Mouse (Mus musculus): ENCODE measurements around the gene Mars. TPM values are rescaled to one million over a fixed set of nuclear protein-coding genes. Genes with fewer than 3 reads are reported as not detected.

Mars gene
- 7.0 TPM for polyA plus RNA-seq (2014; fragmentation: Illumina TruSeq; extraction: RNeasy Lipid Tissue Mini Kit (QIAGEN cat#74804); ENCODE audit: low read depth, low replicate concordance)

DNA sequence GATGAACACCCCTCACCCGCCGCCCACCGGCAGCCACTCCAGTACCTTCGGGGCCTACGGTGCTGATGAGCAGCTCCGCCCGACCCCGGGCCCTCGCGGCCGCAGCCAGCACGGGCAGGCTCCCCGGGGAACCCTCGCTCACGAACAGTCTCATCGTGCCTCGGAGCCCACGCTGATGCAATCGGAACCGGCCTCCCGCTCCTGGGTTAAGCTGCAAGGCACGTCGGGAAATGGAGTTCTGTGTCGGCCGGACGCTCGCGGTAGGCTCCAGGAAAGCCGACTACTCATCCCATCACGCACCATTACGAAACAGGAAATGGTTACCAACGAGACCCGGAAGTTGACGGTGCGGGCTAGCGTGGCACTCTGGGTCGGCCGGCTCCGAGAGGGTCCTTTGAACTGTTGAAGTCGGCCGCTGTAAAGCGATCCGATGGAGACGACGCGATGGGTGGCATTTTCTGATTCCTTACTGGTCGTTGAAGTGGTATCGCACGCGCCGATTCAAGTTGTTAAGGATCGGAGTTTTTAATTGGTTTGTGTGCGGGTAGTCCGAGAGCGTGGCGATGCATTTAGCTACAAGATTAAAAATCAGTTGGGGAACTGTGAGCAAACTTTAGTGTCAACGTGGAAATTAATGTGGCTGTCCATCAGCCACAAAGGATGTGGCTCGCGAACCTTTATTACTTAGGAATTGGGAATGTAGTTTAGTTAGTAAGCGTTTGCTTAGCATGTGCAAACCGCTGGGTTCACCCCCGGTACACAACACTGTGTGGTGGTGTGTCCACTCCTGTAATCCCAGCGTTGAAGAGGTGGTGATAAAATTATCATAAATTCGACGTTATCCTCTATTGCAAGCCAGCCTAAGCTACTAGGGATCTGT, at the start of gene Mars:
TSS of gene Mars (minus strand) at position 311 of the 880 bp plus-strand sequence.

GRCm38 (mm10) chr10:127353909-127354895, 42.6 kb upstream of the Mars start, which contains the start of gene Inhbe:
TSS of gene Inhbe (minus strand) at chr10:127354411.

GRCm38 (mm10) chr10:127341891-127342639, 30.5 kb upstream of the Mars start, which contains the start of gene Gli1:
TSS of gene Gli1 (minus strand) at chr10:127341974.

DNA sequence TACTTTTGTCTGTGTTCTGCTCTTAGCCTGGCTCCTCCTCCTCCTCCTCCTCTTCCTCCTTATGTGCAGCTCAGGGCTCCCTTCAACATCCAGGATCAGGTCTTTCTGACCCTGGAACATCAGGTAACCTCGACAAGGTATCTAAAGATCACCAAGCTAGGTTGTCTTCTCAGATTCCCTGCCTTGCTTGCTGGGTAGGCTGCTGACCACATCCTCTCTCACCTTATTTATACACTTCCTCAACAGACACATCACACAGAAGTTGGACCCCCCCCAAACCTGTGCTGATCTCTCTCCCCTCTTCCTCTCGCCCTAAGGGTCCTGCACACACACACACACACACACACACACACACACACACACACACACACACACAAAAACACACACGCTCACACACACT, 10.0 kb upstream of the Mars start, which contains the start of gene Arhgap9:
TSS of gene Arhgap9 (plus strand) at position 344 of the 400 bp plus-strand sequence.

DNA sequence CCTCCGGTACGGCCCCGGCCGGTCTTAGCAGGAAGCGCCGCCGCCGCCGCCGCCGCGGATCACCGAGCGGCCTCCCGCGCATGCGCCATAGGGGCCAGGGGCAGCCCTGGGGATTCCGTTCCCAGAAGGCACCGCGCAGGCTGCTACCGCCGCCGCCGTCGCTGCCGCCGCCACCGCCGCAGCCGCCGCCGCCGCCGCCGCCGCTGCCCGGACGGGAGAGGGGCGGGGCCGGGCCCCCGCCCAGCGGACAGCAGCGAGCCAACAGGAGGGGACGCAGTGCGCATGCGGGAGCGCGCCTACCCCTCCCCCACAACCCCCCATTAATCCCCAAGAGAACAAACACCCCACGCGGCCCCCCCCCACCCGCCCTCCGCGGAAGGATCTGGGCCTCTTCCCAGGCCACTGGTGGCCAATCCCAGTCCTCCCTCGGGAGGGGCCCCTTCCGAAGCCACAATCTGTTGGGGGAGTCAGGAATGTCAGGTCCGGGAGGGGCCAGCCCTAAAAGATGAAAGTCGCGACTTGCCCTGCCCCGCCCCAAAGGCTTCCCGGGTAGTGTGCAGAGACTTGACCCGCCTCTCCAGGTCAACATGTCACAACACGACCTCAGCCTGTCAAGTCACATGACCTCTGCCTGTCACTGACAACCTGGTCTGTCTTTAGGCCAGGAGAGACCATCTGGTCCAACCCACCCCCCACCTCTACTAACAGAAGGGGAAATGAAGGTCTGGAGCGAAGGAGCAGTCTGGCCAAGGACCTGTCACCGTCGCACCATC, 22.6 kb downstream of the Mars start, which contains the start of gene Mbd6:
TSS of gene Mbd6 (minus strand) at position 219 of the 773 bp plus-strand sequence.

GRCm38 (mm10) chr10:127266112-127267091, 45.2 kb downstream of the Mars start, which contains the start of gene Dctn2:
TSS of gene Dctn2 (plus strand) at chr10:127266368.

DNA sequence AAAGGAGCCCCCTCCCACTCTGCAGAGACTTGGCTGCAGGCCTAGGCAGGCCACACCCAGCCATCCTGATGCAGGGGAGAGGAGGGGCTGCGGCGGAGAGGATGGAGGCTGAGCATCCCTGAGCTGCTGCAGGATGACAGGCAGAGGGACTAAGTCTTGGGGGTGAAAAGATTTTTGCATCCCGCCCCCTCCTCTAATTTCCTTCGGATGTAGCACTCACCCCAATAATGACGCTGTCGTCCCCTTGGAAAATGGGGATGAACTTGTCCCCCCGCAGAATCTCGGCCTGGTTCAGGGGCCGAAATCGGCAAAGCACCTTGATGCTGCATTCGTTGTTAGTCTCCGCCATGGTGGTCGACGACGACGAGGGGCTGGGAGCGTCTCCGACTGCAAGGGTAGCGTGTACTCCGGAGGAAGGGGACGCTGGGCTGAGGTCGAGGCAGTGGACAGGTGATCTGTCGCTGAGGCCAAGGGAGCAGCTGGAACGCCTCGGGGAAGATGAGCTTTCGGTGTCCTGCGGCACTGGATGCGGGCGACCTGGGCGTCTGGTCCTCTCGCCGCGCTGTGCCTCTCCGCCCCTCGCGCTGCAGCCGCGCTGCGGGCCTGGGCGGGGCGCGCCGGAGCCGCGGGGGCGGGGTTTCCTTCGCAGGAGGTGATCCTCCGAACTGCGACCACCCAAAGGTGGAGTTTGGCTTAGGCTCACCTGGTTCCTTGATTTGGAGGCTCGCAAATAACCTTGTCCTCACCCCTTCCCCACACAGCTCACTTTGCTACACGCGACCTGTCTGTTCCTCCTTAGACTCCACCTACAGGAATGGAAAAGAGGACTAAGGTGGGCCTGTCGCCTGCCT, 48.8 kb downstream of the Mars start, which contains the start of gene Kif5a:
TSS of gene Kif5a (minus strand) at position 801 of the 851 bp plus-strand sequence.

Other genes starting within 250 kb of the Mars start
- gene Cdk4, start 248.3 kb downstream of the Mars start, polyA plus RNA-seq (2014; fragmentation: Illumina TruSeq; extraction: RNeasy Lipid Tissue Mini Kit (QIAGEN cat#74804); ENCODE audit: low read depth, low replicate concordance) = 13.5 TPM
- gene Tspan31, start 241.5 kb downstream of the Mars start, polyA plus RNA-seq (2014; fragmentation: Illumina TruSeq; extraction: RNeasy Lipid Tissue Mini Kit (QIAGEN cat#74804); ENCODE audit: low read depth, low replicate concordance) = 73.7 TPM
- gene Agap2, start 236.5 kb downstream of the Mars start, polyA plus RNA-seq (2014; fragmentation: Illumina TruSeq; extraction: RNeasy Lipid Tissue Mini Kit (QIAGEN cat#74804); ENCODE audit: low read depth, low replicate concordance) = not detected
- gene Os9, start 190.7 kb downstream of the Mars start, polyA plus RNA-seq (2014; fragmentation: Illumina TruSeq; extraction: RNeasy Lipid Tissue Mini Kit (QIAGEN cat#74804); ENCODE audit: low read depth, low replicate concordance) = 9.4 TPM
- 0.73 TPM for gene B4galnt1, start 146.6 kb downstream of the Mars start, polyA plus RNA-seq (2014; fragmentation: Illumina TruSeq; extraction: RNeasy Lipid Tissue Mini Kit (QIAGEN cat#74804); ENCODE audit: low read depth, low replicate concordance)
- 0.16 TPM for gene Slc26a10, start 131.1 kb downstream of the Mars start, polyA plus RNA-seq (2014; fragmentation: Illumina TruSeq; extraction: RNeasy Lipid Tissue Mini Kit (QIAGEN cat#74804); ENCODE audit: low read depth, low replicate concordance)
- 2.4 TPM for gene Arhgef25, start 121.7 kb downstream of the Mars start, polyA plus RNA-seq (2014; fragmentation: Illumina TruSeq; extraction: RNeasy Lipid Tissue Mini Kit (QIAGEN cat#74804); ENCODE audit: low read depth, low replicate concordance)
- gene Dtx3, start 116.1 kb downstream of the Mars start, polyA plus RNA-seq (2014; fragmentation: Illumina TruSeq; extraction: RNeasy Lipid Tissue Mini Kit (QIAGEN cat#74804); ENCODE audit: low read depth, low replicate concordance) = 3.6 TPM
- 46.3 TPM for gene Pip4k2c, start 100.2 kb downstream of the Mars start, polyA plus RNA-seq (2014; fragmentation: Illumina TruSeq; extraction: RNeasy Lipid Tissue Mini Kit (QIAGEN cat#74804); ENCODE audit: low read depth, low replicate concordance)
- gene Kif5a, start 48.4 kb downstream of the Mars start, polyA plus RNA-seq (2014; fragmentation: Illumina TruSeq; extraction: RNeasy Lipid Tissue Mini Kit (QIAGEN cat#74804); ENCODE audit: low read depth, low replicate concordance) = 0.16 TPM
- 18.1 TPM for gene Dctn2, start 45.4 kb downstream of the Mars start, polyA plus RNA-seq (2014; fragmentation: Illumina TruSeq; extraction: RNeasy Lipid Tissue Mini Kit (QIAGEN cat#74804); ENCODE audit: low read depth, low replicate concordance)
- gene Mbd6, start 22.8 kb downstream of the Mars start, polyA plus RNA-seq (2014; fragmentation: Illumina TruSeq; extraction: RNeasy Lipid Tissue Mini Kit (QIAGEN cat#74804); ENCODE audit: low read depth, low replicate concordance) = 1.0 TPM
- gene Arhgap9, start 10.2 kb upstream of the Mars start, polyA plus RNA-seq (2014; fragmentation: Illumina TruSeq; extraction: RNeasy Lipid Tissue Mini Kit (QIAGEN cat#74804); ENCODE audit: low read depth, low replicate concordance) = not detected
- not detected for gene Gli1, start 30.2 kb upstream of the Mars start, polyA plus RNA-seq (2014; fragmentation: Illumina TruSeq; extraction: RNeasy Lipid Tissue Mini Kit (QIAGEN cat#74804); ENCODE audit: low read depth, low replicate concordance)
- gene Inhbe, start 42.6 kb upstream of the Mars start, polyA plus RNA-seq (2014; fragmentation: Illumina TruSeq; extraction: RNeasy Lipid Tissue Mini Kit (QIAGEN cat#74804); ENCODE audit: low read depth, low replicate concordance) = not detected
- gene Inhbc, start 58.6 kb upstream of the Mars start, polyA plus RNA-seq (2014; fragmentation: Illumina TruSeq; extraction: RNeasy Lipid Tissue Mini Kit (QIAGEN cat#74804); ENCODE audit: low read depth, low replicate concordance) = not detected
- gene R3hdm2, start 68.5 kb upstream of the Mars start, polyA plus RNA-seq (2014; fragmentation: Illumina TruSeq; extraction: RNeasy Lipid Tissue Mini Kit (QIAGEN cat#74804); ENCODE audit: low read depth, low replicate concordance) = 149 TPM
- not detected for gene Stac3, start 189.9 kb upstream of the Mars start, polyA plus RNA-seq (2014; fragmentation: Illumina TruSeq; extraction: RNeasy Lipid Tissue Mini Kit (QIAGEN cat#74804); ENCODE audit: low read depth, low replicate concordance)
- not detected for gene Ndufa4l2, start 203.2 kb upstream of the Mars start, polyA plus RNA-seq (2014; fragmentation: Illumina TruSeq; extraction: RNeasy Lipid Tissue Mini Kit (QIAGEN cat#74804); ENCODE audit: low read depth, low replicate concordance)
- 7.9 TPM for gene Shmt2, start 210.7 kb upstream of the Mars start, polyA plus RNA-seq (2014; fragmentation: Illumina TruSeq; extraction: RNeasy Lipid Tissue Mini Kit (QIAGEN cat#74804); ENCODE audit: low read depth, low replicate concordance)
- gene Nxph4, start 222.8 kb upstream of the Mars start, polyA plus RNA-seq (2014; fragmentation: Illumina TruSeq; extraction: RNeasy Lipid Tissue Mini Kit (QIAGEN cat#74804); ENCODE audit: low read depth, low replicate concordance) = not detected

Data from kidney, adult 10 weeks (tissue).